Mouse (Mus musculus) brown adipose tissue, adult 24 weeks (tissue): ENCODE results near the gene Uba3. TPM values are rescaled to one million over a fixed set of nuclear protein-coding genes. Genes with fewer than 3 reads are reported as not detected.

ENCODE experiments used
- H3K27ac ChIP-seq: fragments of 200-500 bp; replicated peaks from 2 replicates; pipeline ENCODE4 v1.5.1; 2012; ENCODE audit warnings: low read depth, mild to moderate bottlenecking, low read length
- H3K4me1 ChIP-seq: fragments of 200-500 bp; 2 replicates; pipeline ENCODE4 v1.6.1; 2012; ENCODE audit warnings: low read length, mixed read lengths; ENCODE audit not compliant: control insufficient read depth, insufficient read depth, insufficient read length
- H3K4me3 ChIP-seq: fragments of 200-500 bp; 2 replicates; pipeline ENCODE4 v1.5.1; 2012; ENCODE audit warnings: low read depth, mild to moderate bottlenecking, low read length, moderate library complexity; ENCODE audit not compliant: insufficient read depth
- polyA plus RNA-seq: library from polyadenylated mRNA; stranded (reverse); fragments of >200 nt; gene quantifications from 2 replicates; pipeline ENCODE4 v1.2.4, GENCODE M21; 2012; ENCODE audit not compliant: missing spikeins, insufficient read depth, insufficient read length

The Uba3 gene
- polyA plus RNA-seq, 1 experiment, result 79.5 TPM

- Histone ChIP-seq H3K4me1 (peaks cover 6% of the 10 kb centered on the region; the same call in 1 of the 2 replicates), H3K27ac (no peak overlapping the region), H3K4me3 (no peak overlapping the region)
These were observed 5.0 kb downstream of the Uba3 start for GRCm38 (mm10) chr6:97200437-97200836.

GRCm38 (mm10) chr6:97179367-97179828 is 26.0 kb downstream of the Uba3 start:
- no peaks in the 10 kb centered on the region; the same call in 1 of the 2 replicates for H3K4me1 ChIP-seq
- H3K27ac ChIP-seq, result peak overlapping the region; percentile 90
- peak overlapping the region; percentile 92 for H3K4me3 ChIP-seq

DNA sequence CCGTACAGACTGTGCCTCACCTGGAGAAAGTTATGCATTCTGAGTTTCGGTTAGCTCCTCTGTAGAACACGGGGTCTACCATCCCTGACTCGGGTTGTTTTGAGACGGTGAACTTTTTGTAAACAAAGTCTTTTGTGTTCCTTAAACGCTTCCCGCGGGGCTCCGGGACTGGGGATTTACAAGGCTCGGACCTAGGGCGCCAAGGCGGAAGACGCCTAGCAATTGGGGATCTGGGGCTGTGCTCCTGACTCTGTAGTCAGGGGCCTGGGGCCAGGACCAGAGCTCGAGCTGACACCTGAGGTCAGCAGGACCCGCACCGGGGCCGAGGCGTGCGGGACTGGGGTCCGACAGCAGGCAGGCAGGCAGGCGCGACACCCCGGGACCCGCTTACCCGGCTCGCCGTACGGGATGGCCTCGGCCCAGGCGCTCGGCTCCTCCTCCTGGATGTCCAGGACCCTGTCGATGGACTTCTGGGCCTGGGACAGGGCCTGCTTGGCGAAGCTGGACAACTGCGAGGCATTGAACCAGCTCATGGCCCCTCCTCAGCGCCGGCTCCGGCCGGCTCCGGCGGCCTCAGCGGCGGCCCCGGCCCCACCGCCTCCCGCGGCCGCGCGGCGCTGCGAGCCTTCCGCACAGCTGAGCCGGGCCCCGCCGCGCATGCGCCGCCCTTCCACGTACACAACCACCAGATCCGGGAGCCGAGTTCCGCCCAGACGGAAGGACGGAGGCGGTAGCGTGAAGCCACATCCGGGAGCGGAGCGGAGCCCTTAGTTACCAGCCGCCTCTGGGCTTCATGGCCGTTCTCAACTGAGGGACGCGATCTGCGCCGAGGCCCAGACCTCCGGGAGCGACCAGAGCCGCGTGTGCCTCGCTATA is 26.7 kb downstream of the Uba3 start, which contains the start of gene Tmf1:
Gene Tmf1, minus strand, starts transcription at position 632 of the 876 bp plus-strand sequence.
- peak within 1 kb of the TSS; percentile 90 for H3K27ac ChIP-seq
- peak within 1 kb of the TSS; percentile 92 for H3K4me3 ChIP-seq
- no peaks in the 10 kb centered on the region; the same call in 1 of the 2 replicates for H3K4me1 ChIP-seq

DNA sequence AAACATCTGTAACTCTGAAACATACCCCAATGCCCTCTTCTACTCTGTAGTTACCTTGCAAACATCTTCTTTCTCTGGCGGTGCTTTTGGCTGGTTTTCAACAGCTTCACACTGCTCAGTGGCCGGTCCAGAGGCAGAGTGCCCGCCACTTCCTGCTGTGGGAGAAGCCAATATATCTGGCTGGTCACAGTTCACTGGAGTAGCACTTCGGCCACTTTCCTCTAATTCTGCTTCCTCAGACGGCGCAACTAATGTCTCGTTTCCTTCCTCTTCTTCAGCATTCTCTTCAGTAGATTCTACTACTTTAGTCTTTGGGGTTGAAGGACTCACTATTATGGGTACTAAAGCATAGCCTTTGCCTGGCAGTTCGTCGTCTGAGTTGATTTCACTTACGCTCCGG is 29.7 kb downstream of the Uba3 start:
- Histone ChIP-seq H3K4me3 (no peak overlapping the region), H3K27ac (no peak overlapping the region), H3K4me1 (no peaks in the 10 kb centered on the region; the same call in 1 of the 2 replicates)

DNA sequence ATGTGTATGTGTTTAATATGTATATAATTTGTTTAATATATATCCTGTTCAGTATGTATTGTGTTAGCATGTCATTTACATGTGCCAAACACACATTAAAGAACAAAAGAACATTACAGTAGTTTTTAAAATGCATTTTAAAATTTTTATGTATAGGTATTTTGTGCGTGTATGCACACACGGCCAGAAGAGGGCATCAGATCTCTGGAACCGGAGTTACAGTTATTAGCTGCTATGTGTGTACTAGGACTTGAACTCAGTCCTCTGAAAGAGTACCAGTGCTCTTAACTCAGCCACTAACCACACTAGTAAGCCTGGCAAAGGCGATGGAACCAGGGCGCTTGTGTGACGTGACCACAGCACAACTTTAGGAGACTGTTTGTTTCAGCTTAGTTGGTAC is 55.3 kb downstream of the Uba3 start:
- H3K27ac ChIP-seq, result no peak overlapping the region
- peaks cover 5% of the 10 kb centered on the region for H3K4me1 ChIP-seq
- H3K4me3 ChIP-seq, result no peak overlapping the region

- Histone ChIP-seq H3K27ac (no peak overlapping the region), H3K4me3 (no peak overlapping the region), H3K4me1 (peaks cover 5% of the 10 kb centered on the region)
These were observed 55.7 kb downstream of the Uba3 start for GRCm38 (mm10) chr6:97149721-97150120.

DNA sequence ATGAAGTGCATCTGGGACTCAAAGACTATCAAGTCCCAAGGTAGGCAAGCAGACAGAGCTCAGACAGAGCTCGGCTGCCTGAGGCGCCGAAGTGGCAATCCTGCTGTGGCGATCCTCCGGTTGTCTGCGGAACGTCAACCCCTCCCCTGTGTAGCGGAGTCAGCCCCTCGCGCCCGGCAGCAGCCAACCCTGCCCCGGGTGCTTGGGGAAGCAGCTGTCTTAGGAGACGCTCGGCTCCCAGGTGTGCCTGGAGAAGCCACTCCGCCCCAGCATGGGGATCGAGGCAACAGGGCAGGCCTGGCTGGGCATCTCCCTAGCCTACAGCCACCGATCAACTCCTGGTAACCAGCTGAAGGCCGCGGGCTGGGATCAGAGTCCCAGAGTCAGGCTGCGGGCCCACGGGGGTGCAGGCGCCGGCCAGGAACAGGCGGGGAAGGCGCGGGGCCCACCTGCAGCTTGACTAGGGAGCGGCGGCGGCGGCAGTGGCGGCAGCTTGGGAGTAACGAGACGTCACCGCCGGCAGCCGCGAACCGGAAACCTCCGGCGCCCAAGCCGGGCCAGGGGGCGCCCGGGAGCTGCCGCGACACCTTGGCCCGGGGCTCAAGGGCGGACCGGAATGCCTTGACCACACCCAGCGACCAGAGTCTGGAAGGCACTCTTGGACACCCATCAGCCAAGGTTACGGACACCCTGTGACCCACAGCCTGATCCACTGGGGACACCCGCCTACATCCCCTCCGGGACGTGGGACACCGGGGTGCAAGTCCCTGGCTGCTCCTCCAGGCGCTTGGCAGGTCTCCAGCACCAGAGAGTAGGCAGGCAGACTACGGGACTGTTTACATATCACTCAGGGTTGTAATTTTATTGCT is 56.8 kb downstream of the Uba3 start, which contains the start of gene Eogt:
Gene Eogt, minus strand, starts transcription at position 800 of the 869 bp plus-strand sequence.
- H3K4me1 ChIP-seq, result peaks cover 5% of the 10 kb centered on the region

DNA sequence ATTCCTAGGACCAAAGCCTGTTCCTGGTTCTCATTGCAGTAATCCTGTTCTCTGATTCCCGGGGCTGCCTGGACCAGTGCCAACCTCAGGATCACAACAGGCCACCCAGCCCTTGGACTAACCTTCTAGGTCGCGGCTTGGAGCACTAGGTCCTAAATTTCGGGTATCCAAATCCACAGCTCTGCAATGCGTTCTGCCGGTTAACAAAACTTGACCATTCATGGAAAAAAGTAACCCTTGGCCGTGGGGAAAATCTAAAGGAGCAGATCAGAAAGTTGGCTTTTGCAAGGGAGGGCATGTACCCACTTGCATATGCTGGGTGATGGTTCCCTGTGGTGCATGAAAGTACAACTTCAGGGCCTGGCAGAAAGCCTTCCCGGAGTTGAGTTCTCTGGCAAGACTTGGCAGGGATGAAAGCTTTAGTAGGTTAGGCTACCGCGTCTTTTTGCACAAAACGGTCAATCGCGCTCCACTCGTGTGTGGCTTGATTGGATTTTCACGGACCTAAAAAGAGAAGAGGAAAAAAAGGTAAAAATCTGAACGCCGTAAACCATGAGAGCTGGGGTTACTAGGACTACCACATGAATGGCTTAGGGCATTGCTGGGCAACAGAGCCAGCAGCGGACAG is 57.6 kb downstream of the Uba3 start:
- peak overlapping the region; percentile 67 for H3K27ac ChIP-seq
- H3K4me1 ChIP-seq, result peaks cover 5% of the 10 kb centered on the region
- peak overlapping the region; percentile 81 for H3K4me3 ChIP-seq

More for the DNA sequence above, 56.8 kb downstream of the Uba3 start, which contains the start of gene Eogt:
- Histone ChIP-seq H3K4me3 (peak within 1 kb of the TSS; percentile 81), H3K27ac (peak within 1 kb of the TSS; percentile 67)

GRCm38 (mm10) chr6:97145156-97145555 is 60.3 kb downstream of the Uba3 start:
- Histone ChIP-seq H3K4me1 (peaks cover 5% of the 10 kb centered on the region), H3K27ac (no peak overlapping the region), H3K4me3 (no peak overlapping the region)

DNA sequence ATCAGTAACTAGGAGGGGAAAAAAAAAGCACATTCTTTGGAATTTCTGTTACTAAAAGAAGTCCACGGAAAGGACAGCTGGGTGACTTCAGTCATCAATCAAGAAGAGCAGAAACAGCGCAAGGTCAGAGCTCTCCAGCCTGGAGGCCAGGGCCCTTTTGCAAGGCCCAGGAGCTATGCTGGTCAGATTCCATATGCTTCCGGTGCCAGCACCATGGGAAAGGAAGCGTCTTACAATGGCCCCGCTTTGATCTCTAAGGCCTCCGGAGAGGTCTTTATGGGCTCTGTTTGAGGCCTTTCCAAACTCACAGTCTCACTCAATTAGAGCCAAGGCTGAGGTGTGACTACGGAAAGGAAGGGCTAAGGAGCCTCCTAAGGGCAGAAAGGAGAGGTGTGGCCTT is 61.1 kb downstream of the Uba3 start:
- 0 out of 2 replicates have a peak overlapping the region, but pooled peaks have one; percentile 17 for H3K27ac ChIP-seq
- H3K4me3 ChIP-seq, result no peak overlapping the region
- peaks cover 5% of the 10 kb centered on the region for H3K4me1 ChIP-seq

DNA sequence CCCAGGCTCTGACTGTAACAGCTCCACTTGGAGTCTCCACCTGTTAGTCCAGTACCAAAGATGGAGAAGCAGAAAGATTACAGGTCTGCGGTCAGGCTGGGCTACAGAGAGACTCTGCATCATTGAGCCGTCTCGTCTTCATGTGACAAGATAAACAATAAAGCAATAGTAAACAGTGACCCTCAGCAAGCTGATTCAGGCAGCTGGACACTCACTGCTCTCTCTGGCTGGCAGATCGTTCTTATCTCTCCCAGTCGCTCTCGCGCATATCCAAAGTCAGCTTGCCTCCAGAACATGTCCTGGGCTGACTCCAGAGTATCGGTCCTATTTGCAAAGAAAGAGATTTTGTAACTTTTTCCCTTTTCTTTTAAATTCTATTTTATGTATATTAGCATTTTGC is 62.8 kb downstream of the Uba3 start:
- no peak overlapping the region for H3K27ac ChIP-seq
- peaks cover 2% of the 10 kb centered on the region for H3K4me1 ChIP-seq
- no peak overlapping the region for H3K4me3 ChIP-seq

GRCm38 (mm10) chr6:97141811-97142210 is 63.6 kb downstream of the Uba3 start:
- Histone ChIP-seq H3K27ac (no peak overlapping the region), H3K4me3 (no peak overlapping the region), H3K4me1 (no peaks in the 10 kb centered on the region; the same call in 1 of the 2 replicates)
